Comparison of ENCODE assay signal across 19 mouse cellular contexts in the genomic region with DNA sequence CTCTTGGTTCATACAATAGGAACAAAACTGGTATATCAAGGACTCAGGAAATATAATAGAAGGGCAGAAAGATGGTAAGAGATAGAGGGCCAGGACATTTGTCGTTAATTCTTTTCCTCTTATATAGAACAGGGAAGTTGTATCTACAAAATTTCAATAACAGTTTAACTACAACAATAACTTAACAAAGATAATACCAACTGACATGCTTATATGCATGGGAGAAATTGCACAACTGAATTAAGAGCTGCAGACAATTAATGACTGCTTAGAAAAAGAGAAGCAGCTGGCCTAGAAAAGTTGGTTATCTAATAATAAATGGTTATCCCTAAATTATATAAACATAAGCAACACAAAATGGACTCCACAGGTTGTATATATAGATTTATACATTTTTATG.
A peak's percentile ranks its signal among the peaks of the same experiment; 100 is the strongest.
DNase-seq lines count a peak whose midpoint lies in the region; TF ChIP-seq lines count a peak whose summit lies in the region.
"Had no signal": no experiment of that assay in that cellular context is flagged by ENCODE, and none has a peak within 500 bp of the region (broad histone marks: within the 10 kb centered on the region; RNA-seq: fewer than 3 reads in every experiment).

No protein-coding gene starts in this region.

- no peak for TF ChIP-seq POLR2A in MEL (IDR thresholded peaks at IDR 0.05; ENCODE audit: control insufficient read depth in 1 of 2, insufficient read depth in 1 of 2, low read depth in 1 of 2, low read length in 2 of 2, poor library complexity in 1 of 2)

- no peaks in the 10 kb centered on the region for H3K79me2 ChIP-seq in MEL (ENCODE audit: control insufficient read depth, insufficient read depth, low read length, poor library complexity)

- intact Hi-C loops in gastrocnemius, adult 2 months (cut with DNase I) = no loop called here

- peak; percentile 7 for DNase-seq in 416B (ENCODE audit: low read depth)
- DNase-seq in MEL (ENCODE audit: low read depth, low spot score) = peak; percentile 5
- no peak for DNase-seq in cerebellum, adult 8-10 months
- no peak for DNase-seq in gastrocnemius, adult 2 months
- DNase-seq: adrenal gland, adult 2 months; adrenal gland, adult 8-10 months; adrenal gland, postnatal 10 days; adrenal gland, postnatal 14 days; adrenal gland, postnatal 25 days; adrenal gland, postnatal 36 days; B cell, adult 2 months; cerebellum, adult 11 months; cerebellum, adult 11-12 months; cerebellum, adult 18-20 months; cerebellum, adult 2 months; cerebellum, adult 9-10 months had no signal

- TF ChIP-seq EP300 in MEL (IDR thresholded peaks at IDR 0.05; ENCODE audit: low read depth in 1 of 2, low read length in 2 of 2) = peak in 1 of 2 experiments; percentile 50; a peak in 1 of 4 replicates

- no peaks in the 10 kb centered on the region for H3K4me1 ChIP-seq in MEL (ENCODE audit: control insufficient read depth in 1 of 2, insufficient read depth in 2 of 2, low read length in 2 of 2)

- TF ChIP-seq RAD21 in MEL (IDR thresholded peaks at IDR 0.05; ENCODE audit: low read depth, low read length) = no peak

- H3K36me3 ChIP-seq in MEL (ENCODE audit: control insufficient read depth in 1 of 2, insufficient read depth in 2 of 2, low read length in 2 of 2) = no peaks in the 10 kb centered on the region
- H3K36me3 ChIP-seq: G1E had no signal

- no peak overlapping the region for H3K27ac ChIP-seq in MEL (ENCODE audit: control insufficient read depth, low read depth, low read length)
- H3K27ac ChIP-seq in gastrocnemius, adult 2 months = no peak overlapping the region

- H3K4me3 ChIP-seq in MEL (ENCODE audit: control insufficient read depth in 1 of 2, insufficient read depth in 1 of 2, low read depth in 2 of 2, low read length in 2 of 2) = no peak overlapping the region
- H3K4me3 ChIP-seq in gastrocnemius, adult 2 months = no peak overlapping the region

- H3K9me3 ChIP-seq in MEL (replicated peaks; ENCODE audit: insufficient read depth, low read length) = no peaks in the 10 kb centered on the region
- H3K9me3 ChIP-seq: G1E had no signal

- no peak overlapping the region for H3K9ac ChIP-seq in MEL (ENCODE audit: control insufficient read depth, low read depth, low read length, poor library complexity, severe bottlenecking)

- no peaks in the 10 kb centered on the region for H3K27me3 ChIP-seq in MEL (ENCODE audit: control insufficient read depth in 1 of 2, insufficient read depth in 2 of 2, low read length in 2 of 2)
- H3K27me3 ChIP-seq: CH12.LX, Patski had no signal

- TF ChIP-seq CTCF in MEL (IDR thresholded peaks at IDR 0.05 in 2 of 3, conservative IDR thresholded peaks at IDR 0.05 in 1 of 3; ENCODE audit: control insufficient read depth in 1 of 3, insufficient read depth in 1 of 3, low read depth in 2 of 3, low read length in 3 of 3, poor library complexity in 1 of 3, severe bottlenecking in 1 of 3) = no peak
- TF ChIP-seq CTCF in gastrocnemius, adult 2 months (IDR thresholded peaks at IDR 0.05) = no peak

TF ChIP-seq in MEL, 35 proteins besides CTCF, POLR2A, EP300 and RAD21:
- TF ChIP-seq MYB (IDR thresholded peaks at IDR 0.05; ENCODE audit: low read depth, low read length) (peak; percentile 68; the same call in 1 of the 2 replicates), KAT2A (conservative IDR thresholded peaks at IDR 0.05; ENCODE audit: low read depth, low read length) (no peak), JUND (IDR thresholded peaks at IDR 0.05; ENCODE audit: low read depth, low read length) (no peak), POLR2AphosphoS2 (IDR thresholded peaks at IDR 0.05; ENCODE audit: low read length) (no peak), BHLHE40 (IDR thresholded peaks at IDR 0.05; ENCODE audit: borderline replicate concordance, low read depth, low read length) (no peak), NELFE (IDR thresholded peaks at IDR 0.05; ENCODE audit: low read depth, low read length) (no peak), CHD2 (IDR thresholded peaks at IDR 0.05; ENCODE audit: low read length) (no peak), MXI1 (IDR thresholded peaks at IDR 0.05; ENCODE audit: low read depth, low read length) (no peak)

Comparison
In these comparisons a context has a peak if more than half of its experiments do, and no peak if none do; other contexts are left out.
1. DNase-seq: peak in 416B (single experiment) and MEL (single experiment); none in cerebellum, adult 8-10 months (single experiment) and gastrocnemius, adult 2 months (single experiment).